Mouse (Mus musculus) gastrocnemius, postnatal 4 days (tissue): ENCODE measurements around the gene Camta1. TPM values are rescaled to one million over a fixed set of nuclear protein-coding genes. Genes with fewer than 3 reads are reported as not detected.

Source experiments
- DNase-seq, 2 experiments: peaks; one replicate each; pipeline ENCODE4 v3.0.0; 2021 to 2022; ENCODE audit warnings: low spot score in 2 of 2, mixed read lengths in 2 of 2
- total RNA-seq, 2 experiments: library from RNA; stranded (reverse); gene quantifications; 2 replicates each; pipeline ENCODE4 v1.2.3; 2021

Gene Camta1
- total RNA-seq, 2 experiments from 2014 or later, result 87.9 to 105 TPM

GRCm38 (mm10) chr4:151538446-151539166 lies 323.1 kb downstream of the Camta1 start:
- DNase-seq, result no peak

- DNase-seq, result no peak
Measured at GRCm38 (mm10) chr4:151535916-151536450, 325.7 kb downstream of the Camta1 start.

- no peak for DNase-seq
Measured at GRCm38 (mm10) chr4:151533451-151533850, 328.2 kb downstream of the Camta1 start.

GRCm38 (mm10) chr4:151528436-151528835 lies 333.2 kb downstream of the Camta1 start:
- DNase-seq, result no peak

DNA sequence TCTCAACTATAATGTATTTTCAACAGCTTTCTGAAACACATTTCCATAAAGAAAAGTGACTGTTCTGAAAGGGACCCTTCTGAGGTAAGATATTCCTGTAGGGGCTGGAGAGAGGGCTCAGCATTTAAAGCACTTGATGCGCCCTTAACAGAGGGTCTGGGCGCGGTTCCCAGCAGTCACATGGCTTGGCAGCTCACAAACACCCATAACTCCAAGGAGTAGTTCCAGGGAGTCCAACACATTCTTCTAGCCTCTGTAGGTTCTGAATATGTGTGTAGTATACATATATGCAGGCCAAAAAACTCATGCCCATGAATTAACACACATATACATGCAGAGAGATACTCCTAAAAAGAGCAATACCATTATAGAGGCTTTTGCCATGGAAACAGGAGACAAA lies 333.9 kb downstream of the Camta1 start:
- no peak for DNase-seq

- DNase-seq, result no peak
Measured at GRCm38 (mm10) chr4:151520103-151520502, 341.6 kb downstream of the Camta1 start.

DNA sequence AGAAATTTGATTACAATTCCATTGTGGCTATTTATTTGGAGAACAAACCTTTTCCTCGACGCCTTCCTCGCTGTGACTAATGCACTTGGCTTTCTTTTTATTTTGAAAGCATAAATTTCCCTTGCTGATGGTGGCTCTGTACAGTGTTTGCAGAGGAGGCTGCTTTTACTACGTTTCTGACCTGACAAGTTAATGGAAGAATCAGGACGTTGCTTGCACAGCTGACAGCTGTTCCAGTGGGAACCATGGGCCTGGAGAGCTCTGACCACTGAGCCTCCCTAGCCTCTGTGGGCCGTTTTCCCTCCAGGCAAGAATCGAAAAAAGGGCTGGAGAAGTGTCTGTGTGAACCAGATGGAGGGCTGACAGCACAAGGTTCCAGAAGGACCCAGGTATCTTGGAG lies 342.7 kb downstream of the Camta1 start:
- no peak for DNase-seq

- peak in 1 of 2 experiments; percentile 46 for DNase-seq
Measured at GRCm38 (mm10) chr4:151516998-151517799, 344.5 kb downstream of the Camta1 start.

DNA sequence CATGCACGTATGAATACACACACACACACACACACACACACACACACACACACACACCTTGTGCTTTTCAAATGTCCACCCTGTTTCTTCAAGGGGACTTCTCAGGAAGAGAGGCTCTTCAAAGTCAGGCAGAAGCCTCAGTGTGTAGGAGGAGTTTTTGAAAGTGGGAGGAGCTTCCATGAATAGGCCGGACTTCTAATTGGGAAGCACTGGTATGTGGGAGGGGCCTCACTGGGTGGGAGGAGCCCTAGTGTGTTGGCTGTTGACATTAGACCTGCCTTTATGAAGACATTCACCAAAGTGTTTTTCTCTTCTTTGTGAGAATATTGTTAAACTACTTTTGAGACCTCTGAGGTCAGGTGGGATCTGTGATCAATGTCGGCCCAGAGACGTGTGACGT lies 346.4 kb downstream of the Camta1 start:
- no peak for DNase-seq

DNA sequence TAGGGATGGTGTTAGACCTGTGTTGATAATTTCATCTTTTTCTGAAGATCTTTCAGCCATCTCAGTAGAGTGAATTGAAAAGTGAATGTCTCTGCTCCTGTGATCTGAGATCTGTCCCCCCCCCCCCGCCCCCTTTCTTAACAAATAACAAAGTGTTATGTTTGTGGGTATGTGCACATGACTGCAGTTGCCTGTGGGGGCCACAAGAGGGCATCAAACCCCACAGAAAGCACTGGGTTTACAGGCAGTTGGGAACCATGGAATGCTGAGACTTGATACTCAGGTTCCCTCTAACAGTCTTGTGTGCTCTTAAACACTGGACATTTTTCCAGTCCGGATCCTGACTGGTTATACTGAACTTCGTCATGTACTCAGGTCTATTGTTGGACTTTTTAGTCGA lies 350.6 kb downstream of the Camta1 start:
- no peak for DNase-seq

- no peak for DNase-seq
Measured at GRCm38 (mm10) chr4:151510417-151510816, 351.3 kb downstream of the Camta1 start.

GRCm38 (mm10) chr4:151506701-151507100 lies 355.0 kb downstream of the Camta1 start:
- no peak for DNase-seq

GRCm38 (mm10) chr4:151498481-151499276 lies 363.0 kb downstream of the Camta1 start:
- no peak for DNase-seq

DNA sequence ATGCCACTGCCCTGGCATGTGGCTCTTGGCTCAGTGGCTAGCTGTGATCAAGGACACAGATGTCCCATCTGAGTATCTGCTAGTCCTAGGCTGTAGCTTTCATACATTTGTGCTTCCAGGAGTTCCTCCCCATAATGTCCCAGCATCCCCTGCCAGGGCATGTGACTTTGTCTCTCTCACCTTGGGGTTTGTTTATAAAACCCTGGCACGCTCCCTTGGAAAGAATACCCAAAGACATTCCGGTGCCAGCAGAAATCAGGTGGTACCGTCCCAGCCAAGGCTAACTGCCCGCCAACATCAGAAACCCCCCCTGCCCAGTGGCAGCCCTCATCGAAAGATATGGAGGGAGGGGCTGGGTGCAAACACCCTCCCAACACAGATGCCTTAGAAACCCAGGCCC lies 365.1 kb downstream of the Camta1 start:
- DNase-seq, result no peak

DNA sequence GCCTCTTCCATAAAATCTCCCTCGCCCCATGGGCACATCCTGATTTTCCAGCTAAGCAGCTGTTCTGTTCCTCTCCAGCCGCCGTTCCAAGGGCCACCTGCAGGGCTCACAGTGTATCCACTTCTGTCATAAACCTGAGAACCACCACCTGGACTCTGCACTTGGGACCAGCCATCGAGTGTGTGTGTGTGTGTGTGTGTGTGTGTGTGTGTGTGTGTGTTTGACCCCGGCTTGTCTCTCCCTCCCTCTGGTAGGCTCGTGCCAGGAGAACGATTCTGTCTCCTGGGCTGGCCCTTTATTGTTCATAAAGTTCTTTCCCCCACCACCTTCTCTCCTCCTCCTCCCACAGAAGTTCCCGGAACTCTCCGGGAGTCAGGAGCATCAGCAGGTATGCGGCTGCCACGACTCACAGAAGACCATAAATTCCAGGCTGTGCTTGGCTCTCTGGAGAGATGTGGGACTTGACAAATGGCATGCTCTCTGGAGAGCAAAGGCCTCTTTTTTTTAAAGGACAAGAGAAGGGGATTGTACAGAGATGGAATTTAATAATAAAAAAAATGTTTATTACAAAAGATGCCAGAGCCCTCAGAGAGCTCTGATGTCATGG lies 366.3 kb downstream of the Camta1 start:
- DNase-seq, result no peak

DNA sequence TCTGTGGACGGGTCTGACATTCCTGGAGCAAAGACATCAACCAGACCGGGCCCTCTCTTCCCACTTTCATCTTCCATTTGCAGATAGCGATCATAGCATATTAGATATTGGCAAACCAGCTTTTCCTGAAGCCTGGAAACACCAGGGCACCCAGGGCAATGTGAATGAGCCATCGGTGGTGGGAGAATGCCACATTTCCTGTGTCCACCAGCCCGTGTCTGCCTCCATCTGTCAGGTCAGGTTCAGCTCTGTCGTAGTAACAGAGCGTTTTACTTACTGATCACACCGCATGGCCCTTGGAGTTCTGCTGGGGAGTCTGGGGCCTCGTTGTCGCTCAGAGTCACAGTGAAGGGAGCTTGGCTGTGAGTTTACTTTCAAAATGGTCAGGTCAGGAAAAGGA lies 368.9 kb downstream of the Camta1 start:
- DNase-seq, result no peak

DNA sequence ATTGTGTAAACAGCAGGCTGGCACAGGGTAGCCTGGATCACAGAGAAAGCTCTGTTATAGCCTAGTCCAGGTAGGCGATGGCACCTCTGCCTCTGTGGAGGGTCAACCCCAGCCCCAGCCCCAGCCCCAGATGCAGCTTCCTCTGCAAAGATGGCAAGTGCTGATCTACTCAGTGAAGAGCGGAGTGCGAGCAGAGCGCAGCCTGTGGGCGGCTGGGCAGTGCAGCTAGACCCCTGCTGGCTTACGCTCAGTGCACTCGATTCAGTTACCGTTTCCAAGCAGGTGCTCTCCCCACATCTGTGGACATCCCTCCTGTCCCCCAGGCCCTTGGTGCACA lies 377.7 kb downstream of the Camta1 start:
- no peak for DNase-seq

DNA sequence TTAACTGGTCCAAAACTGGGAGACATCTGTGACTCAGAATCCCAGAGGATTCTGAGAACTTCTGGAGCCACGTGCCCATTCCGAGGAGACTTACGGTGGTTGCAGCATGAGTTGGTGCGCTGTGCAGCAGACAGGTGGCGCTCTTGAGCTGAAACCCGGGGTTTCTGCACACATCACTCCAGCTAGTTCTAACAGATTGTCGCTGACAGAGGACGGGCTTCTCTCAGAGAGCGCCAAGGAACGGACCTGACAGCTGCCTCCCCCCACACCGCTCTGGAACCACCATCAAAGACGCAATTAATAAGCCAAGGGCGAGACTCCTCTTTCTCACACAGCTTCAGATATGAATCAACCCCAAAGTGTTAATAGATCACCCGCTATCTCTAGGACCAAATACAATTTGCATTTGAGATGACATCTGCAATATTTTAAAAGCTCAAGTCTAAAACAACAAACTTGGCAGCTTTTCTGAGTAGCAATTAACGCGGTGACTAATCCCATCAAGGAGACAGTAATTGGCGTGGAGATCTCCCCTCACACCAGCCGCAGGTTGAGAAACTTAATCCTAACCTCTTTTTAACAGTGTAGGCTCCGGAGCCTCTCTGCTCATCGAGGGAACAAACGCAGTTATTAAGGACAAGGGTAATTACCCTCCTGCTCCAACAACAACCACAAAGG lies 378.2 kb downstream of the Camta1 start:
- DNase-seq, result peak; percentile 37 to 57

DNA sequence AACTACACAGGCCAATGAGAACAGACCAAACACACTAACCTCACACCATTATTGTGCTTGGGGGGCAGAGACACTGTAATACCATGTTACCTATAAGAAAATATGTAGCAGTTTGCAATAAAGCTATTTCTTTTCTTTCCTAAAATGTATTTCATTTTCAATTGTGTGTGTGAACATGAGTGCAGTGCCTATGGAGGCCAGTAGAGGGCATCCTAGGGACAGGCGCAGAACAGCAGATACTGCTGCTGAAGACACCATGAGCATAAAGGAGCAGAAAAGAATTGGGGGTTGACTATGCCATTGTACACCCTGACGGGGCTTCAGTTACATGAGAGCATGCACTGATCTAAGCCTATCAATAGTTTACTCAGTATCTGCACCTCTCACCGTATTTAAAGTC lies 380.7 kb downstream of the Camta1 start:
- no peak for DNase-seq

GRCm38 (mm10) chr4:151477950-151478349 lies 383.7 kb downstream of the Camta1 start:
- DNase-seq, result no peak
